ENCODE assay signal across 9 mouse cellular contexts in the genomic region with DNA sequence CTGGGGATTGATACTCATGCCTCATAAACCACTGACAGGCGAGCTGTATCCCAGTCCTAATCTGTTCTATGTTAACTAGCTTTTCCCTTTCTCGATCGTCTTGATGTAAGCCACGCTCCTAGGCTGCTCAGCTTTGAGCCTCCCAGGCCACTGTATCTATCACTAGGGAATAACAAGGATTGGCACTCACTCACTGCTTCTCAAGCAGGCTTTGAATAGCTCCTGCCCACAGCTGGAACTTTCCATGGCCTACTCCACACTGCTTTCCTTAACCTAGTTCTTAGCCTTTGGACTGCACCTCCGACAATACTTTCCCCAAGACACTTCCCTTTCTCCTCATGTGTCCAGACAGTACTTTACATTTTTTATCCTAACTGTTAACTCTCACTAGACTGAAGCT. TPM values are rescaled to one million over a fixed set of nuclear protein-coding genes. Genes with fewer than 3 reads are reported as not detected.
DNase-seq lines count a peak whose midpoint lies in the region; ATAC-seq and TF ChIP-seq lines count a peak whose summit lies in the region.
"Had no signal": no experiment of that assay in that cellular context is flagged by ENCODE, and none has a peak within 500 bp of the region (broad histone marks: within the 10 kb centered on the region; RNA-seq: fewer than 3 reads in every experiment).

No protein-coding gene starts in this region.

- peak overlapping the region; percentile 59 for H3K4me2 ChIP-seq in forebrain, embryonic 15.5 days (replicated peaks)
- peak overlapping the region; percentile 70 for H3K4me2 ChIP-seq in kidney, embryonic 16.5 days (replicated peaks; ENCODE audit: low read depth, low read length)
- H3K4me2 ChIP-seq in neural tube, embryonic 12.5 days (replicated peaks) = peak overlapping the region; percentile 68

- no peaks in the 10 kb centered on the region for H3K9me3 ChIP-seq in forebrain, embryonic 15.5 days
- H3K9me3 ChIP-seq in kidney, embryonic 16.5 days (ENCODE audit: low read length) = no peaks in the 10 kb centered on the region
- H3K9me3 ChIP-seq in neural tube, embryonic 12.5 days = no peaks in the 10 kb centered on the region
- H3K9me3 ChIP-seq: G1E had no signal

- peak overlapping the region; percentile 82 for H3K4me3 ChIP-seq in layer of hippocampus, adult 2 months
- peak overlapping the region; percentile 94 for H3K4me3 ChIP-seq in forebrain, embryonic 15.5 days
- peak overlapping the region; percentile 86 for H3K4me3 ChIP-seq in kidney, embryonic 16.5 days (ENCODE audit: low read length)
- H3K4me3 ChIP-seq in neural tube, embryonic 12.5 days = 0 out of 2 replicates have a peak overlapping the region, but pooled peaks have one; percentile 11

- peaks cover 60% of the 10 kb centered on the region for H3K36me3 ChIP-seq in forebrain, embryonic 15.5 days
- H3K36me3 ChIP-seq in kidney, embryonic 16.5 days (ENCODE audit: insufficient read depth, low read length) = peaks cover 53% of the 10 kb centered on the region
- peaks cover 60% of the 10 kb centered on the region for H3K36me3 ChIP-seq in neural tube, embryonic 12.5 days

- H3K4me1 ChIP-seq in forebrain, embryonic 15.5 days = peaks cover 23% of the 10 kb centered on the region
- peaks cover 15% of the 10 kb centered on the region for H3K4me1 ChIP-seq in kidney, embryonic 16.5 days (ENCODE audit: insufficient read depth, low read length)
- peaks cover 7% of the 10 kb centered on the region for H3K4me1 ChIP-seq in neural tube, embryonic 12.5 days

- no peak overlapping the region; the same call in 1 of the 2 replicates for H3K27ac ChIP-seq in layer of hippocampus, adult 2 months
- H3K27ac ChIP-seq in forebrain, embryonic 15.5 days (replicated peaks) = no peak overlapping the region
- H3K27ac ChIP-seq in kidney, embryonic 16.5 days (ENCODE audit: low read length) = no peak overlapping the region
- H3K27ac ChIP-seq in neural tube, embryonic 12.5 days = no peak overlapping the region

- no peak for ATAC-seq in forebrain, embryonic 15.5 days (replicated peaks)
- no peak for ATAC-seq in kidney, embryonic 16.5 days (ENCODE audit: low FRiP score, low TSS enrichment)
- ATAC-seq in neural tube, embryonic 12.5 days (ENCODE audit: low FRiP score, low read depth) = no peak

- WGBS in forebrain, embryonic 15.5 days = 83% methylated on average over 5 of the region's 5 CpGs
- WGBS in kidney, embryonic 16.5 days = 62% methylated on average over 5 of the region's 5 CpGs
- WGBS in neural tube, embryonic 12.5 days = 81% methylated on average over 5 of the region's 5 CpGs

- H3K9ac ChIP-seq in forebrain, embryonic 15.5 days (replicated peaks) = peak overlapping the region; percentile 98; the same call in 1 of the 2 replicates
- no peak overlapping the region for H3K9ac ChIP-seq in kidney, embryonic 16.5 days (replicated peaks; ENCODE audit: low read length)
- H3K9ac ChIP-seq in neural tube, embryonic 12.5 days = no peak overlapping the region

- TF ChIP-seq CTCF in layer of hippocampus, adult 2 months (conservative IDR thresholded peaks at IDR 0.05) = no peak

- no peaks in the 10 kb centered on the region for H3K27me3 ChIP-seq in forebrain, embryonic 15.5 days
- H3K27me3 ChIP-seq in kidney, embryonic 16.5 days (ENCODE audit: insufficient read depth, low read length) = no peaks in the 10 kb centered on the region
- no peaks in the 10 kb centered on the region for H3K27me3 ChIP-seq in neural tube, embryonic 12.5 days (replicated peaks)

- no peak for DNase-seq in layer of hippocampus, adult 2 months (ENCODE audit: low spot score in 2 of 2)
- DNase-seq in layer of hippocampus, postnatal 25 days (ENCODE audit: extremely low spot score in 1 of 2, low spot score in 1 of 2) = no peak
- no peak for DNase-seq in thymus, postnatal 10 days (ENCODE audit: low spot score in 2 of 2)
- no peak for DNase-seq in thymus, postnatal 4 days
- no peak for DNase-seq in urinary bladder, postnatal 4 days (ENCODE audit: low spot score in 2 of 2)

RNA-seq across cellular contexts. Expression of gene Rbm5, which starts 1.9 kb away (rescaled TPM):
- total RNA-seq in layer of hippocampus, adult 2 months (2021) = 100 to 1,000 TPM; 141 to 159 TPM
- total RNA-seq in layer of hippocampus, postnatal 25 days (2021) = 100 to 1,000 TPM; 117 to 159 TPM
- 283 and 284 TPM in 2 replicates for polyA plus RNA-seq in forebrain, embryonic 15.5 days (2015; fragmentation: Nextera tagmentation; extraction: Ambion mirVana)
- polyA plus RNA-seq in kidney, embryonic 16.5 days (2015; fragmentation: Nextera tagmentation; extraction: Ambion mirVana) = 203 and 214 TPM in 2 replicates
- polyA plus RNA-seq in neural tube, embryonic 12.5 days (2016; fragmentation: Nextera tagmentation; extraction: Ambion mirVana) = 231 and 241 TPM in 2 replicates

RNA-seq across cellular contexts. Expression of gene Sema3f, which starts 58.6 kb away (rescaled TPM):
- total RNA-seq in layer of hippocampus, adult 2 months (2021) = 1 to 10 TPM; 2.8 to 3.5 TPM
- total RNA-seq in layer of hippocampus, postnatal 25 days (2021) = 1 to 10 TPM; 2.9 to 4.2 TPM
- polyA plus RNA-seq in forebrain, embryonic 15.5 days (2015; fragmentation: Nextera tagmentation; extraction: Ambion mirVana) = 13.7 and 14.6 TPM in 2 replicates
- polyA plus RNA-seq in kidney, embryonic 16.5 days (2015; fragmentation: Nextera tagmentation; extraction: Ambion mirVana) = 20.9 and 25.7 TPM in 2 replicates
- 21.4 and 21.5 TPM in 2 replicates for polyA plus RNA-seq in neural tube, embryonic 12.5 days (2016; fragmentation: Nextera tagmentation; extraction: Ambion mirVana)

Comparison
In these comparisons a context has a peak if more than half of its experiments do, and no peak if none do; other contexts are left out.
1. H3K4me3 ChIP-seq: peak in every context shown above with its lines; median percentile 94 in forebrain, embryonic 15.5 days; 86 in kidney, embryonic 16.5 days; 82 in layer of hippocampus, adult 2 months; 11 in neural tube, embryonic 12.5 days.